Mouse (Mus musculus) erythroid progenitor cell, adult 5-6 weeks (primary cell): ENCODE data around the gene Dpf3. TPM values are rescaled to one million over a fixed set of nuclear protein-coding genes. Genes with fewer than 3 reads are reported as not detected.
A peak's percentile ranks its signal among the peaks of the same experiment; 100 is the strongest.

ENCODE experiments used
- ATAC-seq: replicated peaks from 2 replicates; pipeline ENCODE4 v1.8.0; 2016; ENCODE audit warnings: moderate number of reproducible peaks, mild to moderate bottlenecking, moderate TSS enrichment, inconsistent platforms; ENCODE audit not compliant: poor library complexity, low FRiP score, severe bottlenecking
- total RNA-seq, 2 experiments: library from RNA; stranded (forward) in 1 of 2; stranded (reverse) in 1 of 2; fragments of 150-400 nt in 1 of 2; fragments of 186-747, 209-891 nt in 1 of 2; gene quantifications; 2 replicates each; pipeline versions ENCODE4 v1.2.3 to v1.2.4; 2015 to 2017; ENCODE audit warnings: low replicate concordance in 2 of 2

Gene Dpf3
- total RNA-seq, 2 experiments from 2014 or later, result 40.7 to 194 TPM

- ATAC-seq, result peak; percentile 94
Measured at GRCm38 (mm10) chr12:83309031-83309804, 178.3 kb downstream of the Dpf3 start.

DNA sequence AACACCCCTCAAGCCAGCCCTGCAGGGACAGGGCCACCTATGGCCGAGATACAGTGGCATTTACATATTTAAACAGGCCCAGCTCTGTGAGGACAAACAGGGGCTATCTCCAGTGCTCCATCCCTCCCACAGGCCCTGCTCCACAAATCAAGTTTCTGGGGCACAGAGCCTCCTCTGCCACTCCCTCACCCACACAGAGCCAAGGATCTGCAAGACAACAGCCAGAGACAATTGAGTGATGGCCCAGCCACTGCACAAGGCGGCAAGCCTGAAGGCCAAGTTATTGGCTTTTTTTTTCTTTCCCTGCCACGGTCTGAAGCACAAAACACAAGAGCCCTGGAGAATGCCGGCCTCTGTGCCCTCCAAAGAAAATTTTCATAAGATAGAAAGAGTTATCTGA, 178.9 kb downstream of the Dpf3 start:
- ATAC-seq, result peak; percentile 77

DNA sequence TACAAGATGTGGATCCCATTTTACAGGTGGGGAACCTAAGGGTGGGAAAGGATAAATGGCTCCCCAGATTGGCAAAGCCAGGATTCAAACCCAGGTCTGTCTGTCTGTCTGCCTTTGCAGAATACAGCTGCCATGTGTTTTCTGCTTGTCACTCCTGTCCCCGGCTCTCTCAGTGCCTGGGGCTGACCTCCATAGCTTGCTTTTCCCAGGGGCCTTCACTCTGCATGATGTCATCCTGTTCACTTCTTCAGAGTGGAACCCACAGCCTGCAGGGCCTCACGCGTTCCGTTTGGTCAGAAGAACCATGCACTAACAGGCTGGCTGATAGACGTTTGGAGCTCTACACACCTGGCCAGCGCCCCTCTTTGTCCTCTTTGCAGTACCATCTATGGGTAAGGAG, 184.3 kb downstream of the Dpf3 start:
- ATAC-seq, result no peak

DNA sequence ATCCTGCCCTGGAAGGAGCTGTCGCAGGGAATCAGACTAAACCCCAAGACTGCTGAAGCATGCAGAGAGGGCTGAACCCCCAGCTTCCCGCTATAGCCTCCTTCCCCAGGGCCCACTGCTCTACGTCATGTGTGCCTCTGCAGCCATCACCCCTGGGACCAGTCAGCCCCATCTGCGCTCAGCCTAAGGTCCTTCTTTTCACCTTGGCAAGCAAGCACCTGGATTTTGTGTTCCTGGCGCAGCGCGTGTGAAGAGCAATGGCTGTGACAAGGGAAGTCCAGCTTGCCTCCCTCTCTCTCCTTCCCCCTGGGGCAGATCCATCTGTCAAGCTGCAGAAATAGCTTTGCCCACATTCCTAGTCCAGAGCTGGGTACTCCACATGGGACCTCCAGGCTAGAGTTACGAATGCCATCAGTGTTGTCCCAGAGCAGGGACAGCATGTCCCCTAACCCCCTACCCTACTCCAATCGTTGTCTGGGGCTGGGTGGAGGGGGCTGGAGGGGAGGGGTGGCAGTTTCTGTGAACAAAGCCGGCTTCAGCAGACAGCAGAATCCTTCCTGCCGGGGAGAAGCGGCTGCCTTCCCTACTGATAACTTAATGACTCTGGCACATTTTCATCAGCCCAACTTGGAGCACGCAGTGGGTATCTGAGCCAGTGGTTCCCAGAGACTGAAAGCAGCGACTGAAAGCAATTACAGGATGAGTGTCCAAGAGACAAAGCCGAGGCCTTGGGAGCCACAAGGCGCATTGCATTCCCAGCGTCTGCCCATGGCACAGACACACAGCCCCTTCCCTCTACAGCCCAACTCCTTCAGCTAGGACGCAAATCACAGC, 185.0 kb downstream of the Dpf3 start:
- no peak for ATAC-seq

GRCm38 (mm10) chr12:83301616-83302319, 185.7 kb downstream of the Dpf3 start:
- no peak for ATAC-seq

- ATAC-seq, result no peak
Measured at GRCm38 (mm10) chr12:83298358-83298757, 189.2 kb downstream of the Dpf3 start.

- ATAC-seq, result no peak
Measured at GRCm38 (mm10) chr12:83295031-83295430, 192.5 kb downstream of the Dpf3 start.

- no peak for ATAC-seq
Measured at GRCm38 (mm10) chr12:83291915-83292314, 195.6 kb downstream of the Dpf3 start.

DNA sequence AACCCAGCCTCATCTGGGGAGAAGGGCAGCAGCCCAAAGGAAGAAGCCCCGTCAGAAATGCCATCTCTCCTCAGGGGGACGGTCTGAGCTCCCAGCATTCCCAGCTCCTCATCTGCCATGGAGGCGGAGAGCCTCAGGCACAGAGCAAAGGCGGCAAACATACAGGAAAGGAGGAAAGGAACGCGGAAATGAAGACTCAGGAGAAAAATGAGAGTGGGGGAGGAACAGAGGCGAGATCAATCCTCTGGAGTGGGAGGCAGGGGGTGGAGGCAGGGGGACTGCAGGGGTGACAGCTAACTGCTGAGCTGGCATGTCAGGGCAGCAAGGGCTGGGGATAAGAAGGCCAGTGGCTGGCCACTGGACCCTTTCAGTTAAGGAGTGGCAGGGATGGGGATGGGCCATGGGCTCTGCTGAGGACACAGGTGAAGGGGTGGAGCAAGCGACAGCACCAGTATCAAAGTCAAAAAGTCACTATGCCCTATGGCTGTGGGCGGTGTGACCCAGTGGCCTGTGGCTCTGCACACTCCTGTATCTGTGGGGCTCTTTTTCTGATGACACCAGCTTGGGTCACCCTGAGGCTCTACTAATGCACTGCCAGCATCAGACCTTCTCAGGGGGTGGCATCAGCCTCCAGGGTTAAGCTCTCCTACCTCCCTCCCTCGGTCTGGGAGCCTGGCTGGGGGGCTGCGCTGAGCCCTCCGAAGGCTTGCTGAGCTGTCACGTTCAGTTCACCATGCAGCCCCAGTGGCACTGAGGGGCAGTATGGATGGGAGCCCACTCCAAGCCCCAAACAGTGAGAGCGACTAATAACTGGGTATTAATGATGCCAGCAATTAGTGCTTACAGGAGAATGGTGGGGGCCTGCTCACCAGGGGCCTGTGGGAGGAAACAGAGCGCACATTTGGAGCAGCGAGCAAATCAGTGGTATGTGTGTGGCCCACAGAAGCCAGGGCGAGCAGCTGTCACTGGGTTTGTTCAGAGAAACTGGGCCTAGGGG, 200.7 kb downstream of the Dpf3 start:
- 0 out of 2 replicates have a peak, but pooled peaks have one; percentile 12 for ATAC-seq

DNA sequence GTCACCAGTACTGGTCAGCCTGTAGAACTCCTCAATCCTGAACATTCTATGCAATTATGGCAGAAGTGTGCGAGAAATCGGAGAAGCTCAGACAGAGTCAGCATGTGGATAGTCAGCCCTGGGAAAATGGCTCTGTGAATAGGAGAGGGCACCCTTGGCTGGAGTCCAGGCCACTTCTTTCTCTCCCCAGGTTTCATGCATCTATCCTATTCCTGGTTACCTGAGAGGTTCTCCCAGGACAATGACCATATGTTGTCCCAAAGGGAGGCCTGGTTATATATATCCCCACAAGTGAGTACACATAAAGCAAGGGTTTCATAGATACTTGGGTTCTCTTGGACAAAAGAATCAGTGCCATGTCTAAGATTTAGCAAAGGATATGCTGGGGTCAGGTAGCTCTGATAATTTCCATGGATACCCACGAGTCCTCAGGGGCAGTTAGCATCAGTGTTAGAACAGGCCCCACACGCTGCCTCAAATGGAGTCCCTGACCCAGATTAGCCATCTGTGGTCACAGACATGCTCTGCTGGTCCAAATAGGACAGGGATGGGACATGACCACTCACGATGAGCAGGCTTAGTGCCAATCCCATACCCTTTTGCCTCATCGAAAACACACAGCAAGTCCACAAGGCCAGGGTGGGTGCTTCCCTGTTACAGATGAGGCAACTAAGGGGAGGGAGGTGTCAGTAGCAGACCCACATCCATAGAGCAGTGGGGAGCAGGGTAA, 203.8 kb downstream of the Dpf3 start:
- ATAC-seq, result no peak

GRCm38 (mm10) chr12:83277537-83278441, 209.7 kb downstream of the Dpf3 start:
- no peak for ATAC-seq

- no peak for ATAC-seq
Measured at GRCm38 (mm10) chr12:83271215-83271614, 216.3 kb downstream of the Dpf3 start.

- ATAC-seq, result no peak
Measured at GRCm38 (mm10) chr12:83268504-83268922, 219.0 kb downstream of the Dpf3 start.

DNA sequence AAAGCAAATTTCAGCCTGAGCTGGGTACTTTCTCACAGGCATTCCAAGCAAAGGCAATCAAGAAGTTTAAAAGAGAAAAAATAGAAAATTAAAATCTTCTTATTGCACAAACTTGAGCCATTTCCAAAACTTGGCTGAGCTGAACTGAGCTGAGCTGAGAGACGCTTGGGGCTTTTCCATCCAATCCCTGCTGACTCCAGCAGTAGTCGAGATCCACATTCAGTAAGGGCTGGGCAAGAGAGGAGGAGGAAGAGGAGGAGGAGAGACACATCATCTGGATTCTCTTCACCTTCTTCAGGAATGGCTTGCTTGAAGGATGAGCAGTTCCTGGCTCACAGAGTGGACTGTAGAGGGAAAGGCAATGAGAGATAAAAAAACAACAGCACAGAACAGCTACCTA, 227.0 kb downstream of the Dpf3 start:
- ATAC-seq, result no peak

- ATAC-seq, result no peak
Measured at GRCm38 (mm10) chr12:83254399-83254798, 233.1 kb downstream of the Dpf3 start.

DNA sequence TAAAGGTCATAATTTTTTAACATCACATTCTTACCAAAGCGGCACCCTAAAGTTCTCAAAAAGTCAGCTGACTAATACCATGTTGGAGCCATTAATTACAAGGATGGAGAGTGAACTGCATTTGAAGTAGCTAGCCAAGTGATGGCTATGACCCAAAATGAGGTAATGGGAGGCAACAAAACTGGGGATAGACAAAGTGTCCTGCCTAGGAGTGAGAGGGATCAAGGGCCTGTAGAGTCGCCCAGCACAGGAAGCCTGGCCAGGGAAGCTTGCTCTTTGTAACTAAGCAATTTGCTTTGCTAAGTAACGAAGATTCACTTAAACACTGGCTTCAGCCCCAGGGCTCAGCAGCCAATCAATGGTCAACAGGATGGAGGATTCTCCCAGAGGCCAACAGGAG, 238.4 kb downstream of the Dpf3 start:
- no peak for ATAC-seq

- no peak for ATAC-seq
Measured at GRCm38 (mm10) chr12:83248636-83249035, 238.9 kb downstream of the Dpf3 start.

DNA sequence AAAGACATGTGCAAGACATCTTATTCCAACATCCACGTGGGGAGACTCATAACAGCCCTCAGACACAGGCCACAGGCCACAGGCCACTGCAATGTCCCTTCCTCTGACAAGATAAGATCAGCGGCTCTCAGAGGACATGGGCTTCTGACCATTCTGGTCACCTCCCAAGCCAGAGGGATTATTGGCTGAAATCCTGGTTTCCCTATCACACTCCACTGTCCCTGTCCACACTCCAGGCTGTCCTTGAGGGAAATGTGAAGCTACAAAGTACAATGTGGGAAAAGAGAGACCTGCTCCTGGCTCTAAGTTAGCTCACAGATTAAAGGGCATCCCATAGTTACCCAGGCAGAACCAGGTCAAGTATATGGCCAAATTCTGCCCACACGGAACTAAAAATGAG, 239.8 kb downstream of the Dpf3 start:
- no peak for ATAC-seq
